Comparison of ENCODE assay signal across 9 mouse cellular contexts in genomic region chr7:81455155-81455651, GRCm38 (mm10). TPM values are rescaled to one million over a fixed set of nuclear protein-coding genes. Genes with fewer than 3 reads are reported as not detected.
A peak's percentile ranks its signal among the peaks of the same experiment; 100 is the strongest.
DNase-seq lines count a peak whose midpoint lies in the region; ATAC-seq and TF ChIP-seq lines count a peak whose summit lies in the region.
"Had no signal": no experiment of that assay in that cellular context is flagged by ENCODE, and none has a peak within 500 bp of the region (broad histone marks: within the 10 kb centered on the region; RNA-seq: fewer than 3 reads in every experiment).

Cpeb1 (minus strand) TSS chr7:81455465.

- H3K4me2 ChIP-seq in hindbrain, postnatal 0 days (ENCODE audit: low read depth, low read length) = peak within 1 kb of the TSS; percentile 92

- H3K27me3 ChIP-seq in hindbrain, postnatal 0 days (ENCODE audit: insufficient read depth, low read length) = peaks cover 20% of the 10 kb centered on the region; the same call in 1 of the 2 replicates

- ATAC-seq in hindbrain, postnatal 0 days = peak; percentile 72

- H3K9me3 ChIP-seq in hindbrain, postnatal 0 days (ENCODE audit: low read length) = no peaks in the 10 kb centered on the region

- H3K4me3 ChIP-seq in hindbrain, postnatal 0 days (ENCODE audit: low read length) = peak within 1 kb of the TSS; percentile 46
- H3K4me3 ChIP-seq in macrophage (ENCODE audit: inconsistent target) = no peak within 1 kb of the TSS

- peak; percentile 64 to 65 for DNase-seq in adrenal gland, adult 18-20 months (ENCODE audit: low spot score in 2 of 2)
- peak; percentile 61 to 72 for DNase-seq in cerebellum, postnatal 25 days
- DNase-seq in gastrocnemius, adult 8-10 months (ENCODE audit: low spot score in 2 of 2) = peak; percentile 57 to 76
- peak; percentile 80 for DNase-seq in hindbrain, postnatal 0 days (ENCODE audit: low spot score)
- DNase-seq in left cerebral cortex, postnatal 10 days (ENCODE audit: extremely low spot score in 1 of 2, low spot score in 2 of 2) = peak; percentile 57 to 80
- DNase-seq in skeletal muscle tissue, adult 2 months (ENCODE audit: low read depth, low spot score) = peak; percentile 77
- no peak for DNase-seq in natural killer cell, adult 2 months (ENCODE audit: low spot score in 2 of 2)

- H3K4me1 ChIP-seq in hindbrain, postnatal 0 days (ENCODE audit: insufficient read depth, low read length) = peaks cover 6% of the 10 kb centered on the region; the same call in 1 of the 2 replicates

- peak; percentile 67 for TF ChIP-seq CTCF in hindbrain, postnatal 0 days (IDR thresholded peaks at IDR 0.05; ENCODE audit: low read depth)

- H3K79me2 ChIP-seq in macrophage (ENCODE audit: inconsistent target) = no peaks in the 10 kb centered on the region

- H3K27ac ChIP-seq in hindbrain, postnatal 0 days = no peak within 1 kb of the TSS; the same call in 1 of the 2 replicates
- H3K27ac ChIP-seq in macrophage = no peak within 1 kb of the TSS

- under 1% methylated on average over 28 of the region's 28 CpGs for WGBS in hindbrain, postnatal 0 days
- 7% methylated on average over 28 of the region's 28 CpGs for WGBS in macrophage (ENCODE audit: missing documents)

- intact Hi-C loops in left cerebral cortex, postnatal 10 days (cut with DNase I) = loop anchor here (5.0 to 10.0 kb wide), 3 partner anchors 90 to 322 kb away; partner anchors contain the start of gene Whamm

- peak within 1 kb of the TSS; percentile 48 for H3K9ac ChIP-seq in hindbrain, postnatal 0 days (replicated peaks; ENCODE audit: low read length)

- no peaks in the 10 kb centered on the region; the same call in 1 of the 2 replicates for H3K36me3 ChIP-seq in hindbrain, postnatal 0 days (ENCODE audit: insufficient read depth, low read length)
- H3K36me3 ChIP-seq in macrophage (ENCODE audit: inconsistent target) = no peaks in the 10 kb centered on the region

RNA-seq across cellular contexts. Expression of gene Cpeb1, which starts in this region (rescaled TPM):
- total RNA-seq in adrenal gland, adult 18-20 months (2021) = 10 to 100 TPM; 35.5 to 38.4 TPM
- total RNA-seq in gastrocnemius, adult 8-10 months (2022) = 10 to 100 TPM; 23.0 to 55.5 (median 36.3) TPM
- 8.7 and 16.3 TPM in 2 replicates for total RNA-seq in hindbrain, postnatal 0 days (2014; rRNA removed)
- 7.7 and 10.3 TPM in 2 replicates for polyA plus RNA-seq in hindbrain, postnatal 0 days (2015; fragmentation: Nextera tagmentation; extraction: Ambion mirVana)
- total RNA-seq in left cerebral cortex, postnatal 10 days (2021) = 10 to 100 TPM; 20.8 to 21.0 TPM
- 100 to 1,000 TPM in 2 of 26 experiments, 10 to 100 TPM in 23, 1 to 10 TPM in 1; 6.4 to 114 (median 37.0) TPM for total RNA-seq in macrophage (2018; cell fraction: chromatin; rRNA removed)
- 10 to 100 TPM in 13 of 26 experiments, 1 to 10 TPM in 13; 2.9 to 22.9 (median 11.3) TPM for total RNA-seq in macrophage (2018; cell fraction: cytosol; rRNA removed)
- 10 to 100 TPM in 24 of 26 experiments, 1 to 10 TPM in 2; 6.8 to 99.9 (median 30.5) TPM for total RNA-seq in macrophage (2018; cell fraction: nucleus; rRNA removed)
- 8.8 to 18.0 TPM (median 11.7 TPM) in 3 replicates for polyA plus RNA-seq in macrophage (2018)
- total RNA-seq: common myeloid progenitor, adult 5-6 weeks had no signal

Comparison
In these comparisons a context has a peak if more than half of its experiments do, and no peak if none do; other contexts are left out.
1. DNase-seq: peak in adrenal gland, adult 18-20 months (2 of 2), cerebellum, postnatal 25 days (2 of 2), gastrocnemius, adult 8-10 months (2 of 2), hindbrain, postnatal 0 days (single experiment), left cerebral cortex, postnatal 10 days (2 of 2) and skeletal muscle tissue, adult 2 months (single experiment); none in natural killer cell, adult 2 months (0 of 2).